Mouse (Mus musculus) heart, embryonic 16.5 days (tissue): ENCODE measurements at regions not wholly inside any gene's neighbourhood (a gene's known extent, or its start where the extent isn't known, plus 50 kb on each side); places are given as distances from the start of the nearest gene placed in this dataset.

ENCODE experiments used
- ATAC-seq: fragments of 200-750 bp; cut with Nextera tagmentation; replicated peaks from 2 replicates; pipeline ENCODE4 v1.8.0; 2017; ENCODE audit warnings: moderate number of reproducible peaks; ENCODE audit not compliant: insufficient read depth, low FRiP score; ENCODE audit errors: extremely low read depth
- H3K27ac ChIP-seq: fragments of 300-500 bp; sonication (generic); 2 replicates; pipeline ENCODE4 v1.5.1; 2014; ENCODE audit warnings: mild to moderate bottlenecking, low read length, control low read depth, moderate library complexity
- H3K27me3 ChIP-seq: fragments of 300-500 bp; sonication (generic); 2 replicates; pipeline ENCODE4 v1.6.1; 2014; ENCODE audit warnings: low read length, mixed read lengths; ENCODE audit not compliant: control insufficient read depth, insufficient read depth
- H3K36me3 ChIP-seq: fragments of 300-500 bp; sonication (generic); 2 replicates; pipeline ENCODE4 v1.6.1; 2014; ENCODE audit not compliant: control insufficient read depth, insufficient read depth
- H3K4me1 ChIP-seq: fragments of 300-500 bp; sonication (generic); 2 replicates; pipeline ENCODE4 v1.6.1; 2014; ENCODE audit warnings: low read length, mixed read lengths; ENCODE audit not compliant: control insufficient read depth, insufficient read depth
- H3K4me2 ChIP-seq: fragments of 300-500 bp; sonication (generic); 2 replicates; pipeline ENCODE4 v1.6.1; 2014; ENCODE audit warnings: low read depth, mild to moderate bottlenecking, control low read depth, low read length
- H3K4me3 ChIP-seq: fragments of 300-500 bp; sonication (generic); 2 replicates; pipeline ENCODE4 v1.5.1; 2014; ENCODE audit warnings: mild to moderate bottlenecking, control low read depth, low read length
- H3K9ac ChIP-seq: fragments of 300-500 bp; sonication (generic); 2 replicates; pipeline ENCODE4 v1.6.1; 2014; ENCODE audit warnings: low read length, control low read depth
- H3K9me3 ChIP-seq: fragments of 300-500 bp; sonication (generic); replicated peaks from 2 replicates; pipeline ENCODE4 v1.6.1; 2016; ENCODE audit warnings: low read length; ENCODE audit not compliant: control insufficient read depth
- WGBS: fragments of 180-500 bp; shearing (Covaris S2); extraction: QIAGEN DNeasy Blood & Tissue Kit; methylation state at CpG from one replicate; pipeline ENCODE4 v1.1.7; 2014; 5-methylcytosine and 5-hydroxymethylcytosine counted together

GRCm38 (mm10) chr15:42900056-42900455, 2765.9 kb downstream of the 9330182O14Rik start:
- Histone ChIP-seq H3K36me3 (no peaks in the 10 kb centered on the region), H3K27me3 (no peaks in the 10 kb centered on the region), H3K4me3 (no peak overlapping the region), H3K9ac (no peak overlapping the region), H3K4me1 (no peaks in the 10 kb centered on the region), H3K9me3 (no peaks in the 10 kb centered on the region), H3K27ac (no peak overlapping the region), H3K4me2 (no peak overlapping the region)
- ATAC-seq = no peak
- WGBS = 83% methylated on average over 7 of the region's 7 CpGs

GRCm38 (mm10) chr15:42901782-42902181, 2767.6 kb downstream of the 9330182O14Rik start:
- ATAC-seq = no peak
- Histone ChIP-seq H3K27me3 (no peaks in the 10 kb centered on the region), H3K9ac (no peak overlapping the region), H3K9me3 (no peaks in the 10 kb centered on the region), H3K27ac (no peak overlapping the region), H3K4me2 (no peak overlapping the region), H3K4me1 (no peaks in the 10 kb centered on the region), H3K4me3 (no peak overlapping the region), H3K36me3 (no peaks in the 10 kb centered on the region)
- 75% methylated on average over 3 of the region's 3 CpGs for WGBS

GRCm38 (mm10) chr15:42911357-42911756, 2777.2 kb downstream of the 9330182O14Rik start:
- WGBS = 90% methylated on average over 2 of the region's 2 CpGs
- no peaks in the 10 kb centered on the region for H3K4me1 ChIP-seq
- no peaks in the 10 kb centered on the region for H3K27me3 ChIP-seq

GRCm38 (mm10) chr15:42912880-42913279, 2778.7 kb downstream of the 9330182O14Rik start:
- Histone ChIP-seq H3K27me3 (no peaks in the 10 kb centered on the region), H3K36me3 (no peaks in the 10 kb centered on the region), H3K4me1 (no peaks in the 10 kb centered on the region), H3K4me3 (no peak overlapping the region), H3K27ac (no peak overlapping the region), H3K9ac (no peak overlapping the region), H3K9me3 (no peaks in the 10 kb centered on the region), H3K4me2 (no peak overlapping the region)
- 65% methylated on average over 4 of the region's 4 CpGs for WGBS
- no peak for ATAC-seq

More at GRCm38 (mm10) chr15:42911357-42911756, 2777.2 kb downstream of the 9330182O14Rik start:
- no peak for ATAC-seq
- H3K36me3 ChIP-seq = no peaks in the 10 kb centered on the region
- no peak overlapping the region for H3K4me3 ChIP-seq
- H3K9ac ChIP-seq = no peak overlapping the region
- no peaks in the 10 kb centered on the region for H3K9me3 ChIP-seq
- no peak overlapping the region for H3K27ac ChIP-seq
- H3K4me2 ChIP-seq = no peak overlapping the region

- no peak overlapping the region for H3K4me2 ChIP-seq
- WGBS = 66% methylated on average over 2 of the region's 2 CpGs
Measured at GRCm38 (mm10) chr15:42913285-42913684, 2779.1 kb downstream of the 9330182O14Rik start.

GRCm38 (mm10) chr15:42914099-42914498, 2779.9 kb downstream of the 9330182O14Rik start:
- H3K27ac ChIP-seq = no peak overlapping the region
- ATAC-seq = no peak
- H3K9me3 ChIP-seq = no peaks in the 10 kb centered on the region
- H3K4me3 ChIP-seq = no peak overlapping the region
- no peaks in the 10 kb centered on the region for H3K27me3 ChIP-seq
- H3K36me3 ChIP-seq = no peaks in the 10 kb centered on the region
- 4% methylated on average over 3 of the region's 3 CpGs for WGBS
- no peak overlapping the region for H3K4me2 ChIP-seq
- no peaks in the 10 kb centered on the region for H3K4me1 ChIP-seq
- H3K9ac ChIP-seq = no peak overlapping the region

More at GRCm38 (mm10) chr15:42913285-42913684, 2779.1 kb downstream of the 9330182O14Rik start:
- Histone ChIP-seq H3K4me3 (no peak overlapping the region), H3K4me1 (no peaks in the 10 kb centered on the region), H3K9ac (no peak overlapping the region), H3K9me3 (no peaks in the 10 kb centered on the region), H3K36me3 (no peaks in the 10 kb centered on the region), H3K27me3 (no peaks in the 10 kb centered on the region), H3K27ac (no peak overlapping the region)
- no peak for ATAC-seq

- WGBS = 83% methylated on average over 11 of the region's 11 CpGs
- Histone ChIP-seq H3K4me2 (no peak overlapping the region), H3K4me1 (no peaks in the 10 kb centered on the region), H3K9ac (no peak overlapping the region), H3K4me3 (no peak overlapping the region), H3K36me3 (no peaks in the 10 kb centered on the region), H3K27me3 (no peaks in the 10 kb centered on the region), H3K9me3 (no peaks in the 10 kb centered on the region), H3K27ac (no peak overlapping the region)
- ATAC-seq = no peak
Measured at GRCm38 (mm10) chr15:42915195-42915594, 2781.0 kb downstream of the 9330182O14Rik start.

- no peaks in the 10 kb centered on the region for H3K27me3 ChIP-seq
- H3K27ac ChIP-seq = no peak overlapping the region
- ATAC-seq = no peak
- H3K9ac ChIP-seq = no peak overlapping the region
- H3K4me3 ChIP-seq = no peak overlapping the region
- H3K4me1 ChIP-seq = no peaks in the 10 kb centered on the region
- no peaks in the 10 kb centered on the region for H3K9me3 ChIP-seq
- no peaks in the 10 kb centered on the region for H3K36me3 ChIP-seq
- no peak overlapping the region for H3K4me2 ChIP-seq
- 53% methylated on average over 3 of the region's 3 CpGs for WGBS
Measured at GRCm38 (mm10) chr15:42921618-42922017, 2787.5 kb downstream of the 9330182O14Rik start.

GRCm38 (mm10) chr15:42928331-42928730, 2794.2 kb downstream of the 9330182O14Rik start:
- Histone ChIP-seq H3K4me2 (no peak overlapping the region), H3K36me3 (no peaks in the 10 kb centered on the region), H3K27me3 (no peaks in the 10 kb centered on the region), H3K9me3 (no peaks in the 10 kb centered on the region), H3K4me1 (no peaks in the 10 kb centered on the region), H3K4me3 (no peak overlapping the region), H3K27ac (no peak overlapping the region), H3K9ac (no peak overlapping the region)
- WGBS = 75% methylated on average over 4 of the region's 4 CpGs
- ATAC-seq = no peak

- 60% methylated on average over 1 of the region's 1 CpGs for WGBS
- no peaks in the 10 kb centered on the region for H3K36me3 ChIP-seq
- H3K9me3 ChIP-seq = no peaks in the 10 kb centered on the region
- no peak for ATAC-seq
- H3K4me2 ChIP-seq = no peak overlapping the region
- H3K9ac ChIP-seq = no peak overlapping the region
- H3K27ac ChIP-seq = no peak overlapping the region
- no peaks in the 10 kb centered on the region for H3K27me3 ChIP-seq
- no peaks in the 10 kb centered on the region for H3K4me1 ChIP-seq
- no peak overlapping the region for H3K4me3 ChIP-seq
Measured at GRCm38 (mm10) chr15:42944610-42945009, 2810.4 kb downstream of the 9330182O14Rik start.
